Mouse (Mus musculus) cerebellum, postnatal 36 days (tissue): ENCODE measurements around the gene Slc2a2.
"Not testable (repeated sequence)": the region's sequence is repeated elsewhere in the genome, so short reads cannot be mapped to it uniquely, and the experiment has no call there.

Experiments
- DNase-seq, 2 experiments: peaks; one replicate each; pipeline ENCODE4 v3.0.0; 2021 to 2022; ENCODE audit warnings: mixed read lengths in 2 of 2

Gene Slc2a2

GRCm38 (mm10) chr3:28736981-28737380 is 39.3 kb downstream of the Slc2a2 start:
- DNase-seq = no peak

GRCm38 (mm10) chr3:28740353-28740752 is 42.6 kb downstream of the Slc2a2 start:
- DNase-seq = no peak

GRCm38 (mm10) chr3:28743251-28743650 is 45.5 kb downstream of the Slc2a2 start:
- no peak for DNase-seq

GRCm38 (mm10) chr3:28745835-28746483 is 48.3 kb downstream of the Slc2a2 start:
- DNase-seq = peak; percentile 75 to 82

- no peak for DNase-seq
These were observed 50.4 kb downstream of the Slc2a2 start for GRCm38 (mm10) chr3:28748151-28748550.

- no peak for DNase-seq
These were observed 51.3 kb downstream of the Slc2a2 start for GRCm38 (mm10) chr3:28748956-28749355.

GRCm38 (mm10) chr3:28755477-28755876 is 57.8 kb downstream of the Slc2a2 start:
- DNase-seq = no peak

GRCm38 (mm10) chr3:28761225-28761789 is 63.6 kb downstream of the Slc2a2 start:
- no peak for DNase-seq

GRCm38 (mm10) chr3:28766935-28767334 is 69.2 kb downstream of the Slc2a2 start:
- DNase-seq = no peak

- no peak for DNase-seq
These were observed 70.5 kb downstream of the Slc2a2 start for GRCm38 (mm10) chr3:28768222-28768621.

- not testable (repeated sequence) for DNase-seq
These were observed 75.2 kb downstream of the Slc2a2 start for GRCm38 (mm10) chr3:28772919-28773318.

- no peak for DNase-seq
These were observed 77.7 kb downstream of the Slc2a2 start for GRCm38 (mm10) chr3:28775361-28775760.

- no peak for DNase-seq
These were observed 78.3 kb downstream of the Slc2a2 start for GRCm38 (mm10) chr3:28775958-28776357.

- no peak for DNase-seq
These were observed 78.8 kb downstream of the Slc2a2 start for GRCm38 (mm10) chr3:28776491-28776890.

- DNase-seq = no peak
These were observed 82.8 kb downstream of the Slc2a2 start for GRCm38 (mm10) chr3:28780511-28780910.
